Mouse (Mus musculus) cerebellum, adult 9-11 months (tissue): ENCODE measurements around the gene Esyt1.

Experiments used
- DNase-seq: peaks from one replicate; pipeline ENCODE4 v3.0.0; 2022

Gene Esyt1

GRCm38 (mm10) chr10:128525671-128526308 is at the start of gene Esyt1:
Gene Esyt1 (minus strand): TSS chr10:128525871.
- DNase-seq, result peak; percentile 98

- no peak for DNase-seq
These were observed 49.4 kb upstream of the Esyt1 start for GRCm38 (mm10) chr10:128575063-128575462.

- DNase-seq, result peak; percentile 99
These were observed 40.3 kb upstream of the Esyt1 start, which contains the start of gene Pa2g4 for GRCm38 (mm10) chr10:128565788-128566531. Gene Pa2g4 (minus strand): TSS chr10:128565987.

GRCm38 (mm10) chr10:128565206-128565787 is 39.6 kb upstream of the Esyt1 start:
- DNase-seq, result no peak

GRCm38 (mm10) chr10:128563544-128563943 is 37.9 kb upstream of the Esyt1 start:
- DNase-seq, result no peak

- no peak for DNase-seq
These were observed 31.3 kb upstream of the Esyt1 start for GRCm38 (mm10) chr10:128556963-128557362.

- peak; percentile 8 for DNase-seq
These were observed 30.6 kb upstream of the Esyt1 start for GRCm38 (mm10) chr10:128556286-128556685.

- DNase-seq, result peak; percentile 2
These were observed 29.9 kb upstream of the Esyt1 start for GRCm38 (mm10) chr10:128555567-128555966.

- peak; percentile 64 for DNase-seq
These were observed 24.6 kb upstream of the Esyt1 start for GRCm38 (mm10) chr10:128550144-128550823.

GRCm38 (mm10) chr10:128549682-128550057 is 24.0 kb upstream of the Esyt1 start:
- peak; percentile 83 for DNase-seq

GRCm38 (mm10) chr10:128548947-128549681 is 23.4 kb upstream of the Esyt1 start, which contains the start of gene Rpl41:
Gene Rpl41 (minus strand): TSS chr10:128549305.
- peak; percentile 97 for DNase-seq

GRCm38 (mm10) chr10:128548051-128548791 is 22.6 kb upstream of the Esyt1 start:
- DNase-seq, result peak; percentile 62

GRCm38 (mm10) chr10:128547361-128548032 is 21.8 kb upstream of the Esyt1 start, which contains the start of gene Zc3h10:
Gene Zc3h10 (minus strand): TSS chr10:128547774.
- DNase-seq, result peak; percentile 98

GRCm38 (mm10) chr10:128546787-128547186 is 21.1 kb upstream of the Esyt1 start:
- DNase-seq, result no peak

GRCm38 (mm10) chr10:128546361-128546760 is 20.7 kb upstream of the Esyt1 start:
- DNase-seq, result peak; percentile 35

GRCm38 (mm10) chr10:128545570-128545898 is 19.9 kb upstream of the Esyt1 start:
- peak; percentile 56 for DNase-seq

GRCm38 (mm10) chr10:128544674-128545569 is 19.3 kb upstream of the Esyt1 start:
- peak; percentile 62 for DNase-seq

GRCm38 (mm10) chr10:128544151-128544657 is 18.5 kb upstream of the Esyt1 start:
- DNase-seq, result peak; percentile 54

- DNase-seq, result no peak
These were observed 17.4 kb upstream of the Esyt1 start for GRCm38 (mm10) chr10:128543100-128543499.

GRCm38 (mm10) chr10:128538340-128538870 is 12.7 kb upstream of the Esyt1 start:
- DNase-seq, result no peak
